Mouse (Mus musculus): Measurements from ENCODE around the gene Pcgf1. TPM values are rescaled to one million over a fixed set of nuclear protein-coding genes. Genes with fewer than 3 reads are reported as not detected.

Gene Pcgf1
- polyA plus RNA-seq, 1 experiment from 2014 or later = 29.9 TPM

DNA sequence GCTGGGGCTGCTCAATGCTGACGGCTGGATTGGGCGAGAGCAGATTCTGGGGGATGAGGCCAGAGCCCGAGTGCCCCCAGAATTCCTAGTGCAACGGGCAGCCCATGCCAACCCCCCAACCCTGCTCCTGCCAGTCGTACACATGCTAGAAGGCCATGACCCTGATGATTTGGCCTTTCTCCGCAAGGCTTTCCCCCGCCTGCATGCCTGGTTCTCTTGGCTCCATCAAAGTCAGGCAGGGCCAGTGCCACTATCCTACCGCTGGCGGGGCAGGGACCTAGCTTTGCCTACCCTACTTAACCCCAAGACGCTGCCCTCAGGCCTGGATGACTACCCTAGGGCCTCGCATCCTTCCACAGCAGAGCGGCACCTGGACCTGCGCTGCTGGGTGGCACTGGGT lies 39.9 kb downstream of the Pcgf1 start:
- H3K27me3 ChIP-seq (ENCODE audit: insufficient read depth, low read length) = no peaks in the 10 kb centered on the region
- no peak overlapping the region for H3K27ac ChIP-seq (ENCODE audit: low read depth)
- TF ChIP-seq CTCF (IDR thresholded peaks at IDR 0.05; ENCODE audit: low read depth) = no peak
- ATAC-seq (ENCODE audit: insufficient read depth) (no peak), DNase-seq (no peak)
- H3K4me3 ChIP-seq (ENCODE audit: low read depth, low read length) = no peak overlapping the region
- H3K4me1 ChIP-seq (ENCODE audit: insufficient read depth) = peaks cover 10% of the 10 kb centered on the region
- WGBS = 87% methylated on average over 13 of the region's 13 CpGs
- peaks cover 31% of the 10 kb centered on the region for H3K36me3 ChIP-seq (ENCODE audit: insufficient read depth)
- no peaks in the 10 kb centered on the region for H3K9me3 ChIP-seq (ENCODE audit: low read depth, low read length)
- H3K4me2 ChIP-seq = no peak overlapping the region
- H3K9ac ChIP-seq = no peak overlapping the region

GRCm38 (mm10) chr6:83118369-83118768 lies 40.7 kb downstream of the Pcgf1 start:
- no peaks in the 10 kb centered on the region for H3K9me3 ChIP-seq (ENCODE audit: low read depth, low read length)
- H3K27ac ChIP-seq (ENCODE audit: low read depth) = no peak overlapping the region
- 75% methylated on average over 11 of the region's 11 CpGs for WGBS
- H3K9ac ChIP-seq = no peak overlapping the region
- H3K4me1 ChIP-seq (ENCODE audit: insufficient read depth) = peaks cover 13% of the 10 kb centered on the region
- H3K4me3 ChIP-seq (ENCODE audit: low read depth, low read length) = no peak overlapping the region
- ATAC-seq (ENCODE audit: insufficient read depth) = no peak
- no peak overlapping the region for H3K4me2 ChIP-seq
- H3K36me3 ChIP-seq (ENCODE audit: insufficient read depth) = peaks cover 31% of the 10 kb centered on the region
- no peak for DNase-seq
- no peaks in the 10 kb centered on the region for H3K27me3 ChIP-seq (ENCODE audit: insufficient read depth, low read length)
- TF ChIP-seq CTCF (IDR thresholded peaks at IDR 0.05; ENCODE audit: low read depth) = no peak

DNA sequence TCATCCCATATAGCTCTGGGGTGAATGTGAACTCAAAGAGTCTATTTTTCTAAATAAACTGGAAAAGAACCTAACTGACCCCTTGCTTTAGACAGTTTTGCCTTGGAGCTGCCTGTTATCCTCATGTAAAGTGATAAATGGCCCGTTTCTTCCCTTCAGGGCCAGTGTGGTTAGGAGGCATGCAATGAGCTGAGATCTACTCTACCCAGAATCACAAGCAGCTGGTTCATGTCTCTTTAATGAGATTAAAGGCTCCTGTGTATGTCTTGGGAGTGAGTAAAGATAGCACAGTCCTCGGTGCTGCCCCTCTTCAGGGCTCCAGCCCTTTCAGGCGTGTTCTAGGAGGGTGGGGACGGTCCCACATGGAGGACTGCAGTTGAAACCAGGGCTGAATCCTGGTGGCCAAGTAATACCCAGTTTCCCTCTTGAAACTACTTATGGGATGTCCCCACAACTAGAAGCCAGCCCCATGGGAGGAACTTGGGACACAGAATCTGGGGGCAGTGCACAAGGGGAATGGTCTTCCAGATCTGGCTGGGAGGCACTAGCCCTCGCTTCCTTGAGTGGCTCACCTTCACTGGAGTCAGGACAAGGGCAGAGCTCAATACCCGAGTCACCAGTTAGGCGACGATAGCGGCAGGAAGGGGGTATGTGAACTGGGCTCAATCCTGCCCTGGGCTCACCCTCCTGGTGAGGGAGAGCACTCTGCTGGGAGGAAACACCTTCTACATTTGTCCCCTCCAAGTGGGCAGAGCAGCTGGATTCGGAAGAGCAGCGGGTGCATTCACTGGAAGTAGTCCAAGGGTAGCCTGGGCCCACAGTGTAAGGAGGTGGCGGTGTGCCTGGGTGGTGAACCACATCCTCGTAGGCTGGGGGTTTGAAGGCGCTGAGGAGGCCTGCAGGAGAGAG lies 41.4 kb downstream of the Pcgf1 start:
- H3K9me3 ChIP-seq (ENCODE audit: low read depth, low read length) = no peaks in the 10 kb centered on the region
- peaks cover 34% of the 10 kb centered on the region for H3K36me3 ChIP-seq (ENCODE audit: insufficient read depth)
- ATAC-seq (ENCODE audit: insufficient read depth) (no peak), DNase-seq (no peak)
- no peak overlapping the region for H3K4me3 ChIP-seq (ENCODE audit: low read depth, low read length)
- H3K27me3 ChIP-seq (ENCODE audit: insufficient read depth, low read length) = no peaks in the 10 kb centered on the region
- TF ChIP-seq CTCF (IDR thresholded peaks at IDR 0.05; ENCODE audit: low read depth) = no peak
- 78% methylated on average over 14 of the region's 14 CpGs for WGBS
- peaks cover 13% of the 10 kb centered on the region for H3K4me1 ChIP-seq (ENCODE audit: insufficient read depth)
- 0 out of 2 replicates have a peak overlapping the region, but pooled peaks have one; percentile 6 for H3K9ac ChIP-seq
- H3K4me2 ChIP-seq = peak overlapping the region; percentile 98; the same call in 1 of the 2 replicates
- H3K27ac ChIP-seq (ENCODE audit: low read depth) = no peak overlapping the region

DNA sequence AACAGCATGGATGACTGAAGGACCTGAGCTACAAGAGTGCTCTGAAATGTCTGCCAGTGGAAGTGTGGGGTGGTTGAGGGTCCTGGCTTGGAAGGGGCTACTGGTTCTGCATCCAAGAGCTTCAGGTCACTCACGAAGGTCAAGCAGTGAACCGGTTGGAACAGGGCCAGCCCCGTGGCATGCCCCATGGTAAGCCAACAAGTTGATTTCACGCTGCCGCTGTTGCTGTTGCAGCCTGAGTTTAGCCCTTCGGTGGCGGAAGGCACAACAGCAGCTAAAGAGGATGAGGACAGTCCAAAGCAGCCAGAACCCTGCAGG lies 42.0 kb downstream of the Pcgf1 start:
- Histone ChIP-seq H3K27me3 (ENCODE audit: insufficient read depth, low read length) (no peaks in the 10 kb centered on the region), H3K9ac (peak overlapping the region; percentile 66; the same call in 1 of the 2 replicates), H3K9me3 (ENCODE audit: low read depth, low read length) (no peaks in the 10 kb centered on the region), H3K4me3 (ENCODE audit: low read depth, low read length) (peak overlapping the region; percentile 79), H3K27ac (ENCODE audit: low read depth) (no peak overlapping the region), H3K4me1 (ENCODE audit: insufficient read depth) (peaks cover 17% of the 10 kb centered on the region), H3K36me3 (ENCODE audit: insufficient read depth) (peaks cover 34% of the 10 kb centered on the region), H3K4me2 (peak overlapping the region; percentile 98)
- WGBS = 76% methylated on average over 7 of the region's 7 CpGs
- ATAC-seq (ENCODE audit: insufficient read depth) (no peak), DNase-seq (no peak)
- no peak for TF ChIP-seq CTCF (IDR thresholded peaks at IDR 0.05; ENCODE audit: low read depth)

GRCm38 (mm10) chr6:83120930-83121862 lies 43.5 kb downstream of the Pcgf1 start, which contains the start of gene Wbp1:
Gene Wbp1, minus strand, starts transcription at chr6:83121559.
- Histone ChIP-seq H3K27me3 (ENCODE audit: insufficient read depth, low read length) (no peaks in the 10 kb centered on the region), H3K36me3 (ENCODE audit: insufficient read depth) (peaks cover 34% of the 10 kb centered on the region), H3K4me3 (ENCODE audit: low read depth, low read length) (peak within 1 kb of the TSS; percentile 79), H3K4me1 (ENCODE audit: insufficient read depth) (peaks cover 18% of the 10 kb centered on the region), H3K4me2 (peak within 1 kb of the TSS; percentile 98), H3K9me3 (ENCODE audit: low read depth, low read length) (no peaks in the 10 kb centered on the region), H3K27ac (ENCODE audit: low read depth) (peak within 1 kb of the TSS; percentile 98), H3K9ac (peak within 1 kb of the TSS; percentile 88)
- TF ChIP-seq CTCF (IDR thresholded peaks at IDR 0.05; ENCODE audit: low read depth) = no peak
- peak; percentile 98 for DNase-seq
- ATAC-seq (ENCODE audit: insufficient read depth) = peak; percentile 92
- WGBS = under 1% methylated on average over 38 of the region's 38 CpGs

DNA sequence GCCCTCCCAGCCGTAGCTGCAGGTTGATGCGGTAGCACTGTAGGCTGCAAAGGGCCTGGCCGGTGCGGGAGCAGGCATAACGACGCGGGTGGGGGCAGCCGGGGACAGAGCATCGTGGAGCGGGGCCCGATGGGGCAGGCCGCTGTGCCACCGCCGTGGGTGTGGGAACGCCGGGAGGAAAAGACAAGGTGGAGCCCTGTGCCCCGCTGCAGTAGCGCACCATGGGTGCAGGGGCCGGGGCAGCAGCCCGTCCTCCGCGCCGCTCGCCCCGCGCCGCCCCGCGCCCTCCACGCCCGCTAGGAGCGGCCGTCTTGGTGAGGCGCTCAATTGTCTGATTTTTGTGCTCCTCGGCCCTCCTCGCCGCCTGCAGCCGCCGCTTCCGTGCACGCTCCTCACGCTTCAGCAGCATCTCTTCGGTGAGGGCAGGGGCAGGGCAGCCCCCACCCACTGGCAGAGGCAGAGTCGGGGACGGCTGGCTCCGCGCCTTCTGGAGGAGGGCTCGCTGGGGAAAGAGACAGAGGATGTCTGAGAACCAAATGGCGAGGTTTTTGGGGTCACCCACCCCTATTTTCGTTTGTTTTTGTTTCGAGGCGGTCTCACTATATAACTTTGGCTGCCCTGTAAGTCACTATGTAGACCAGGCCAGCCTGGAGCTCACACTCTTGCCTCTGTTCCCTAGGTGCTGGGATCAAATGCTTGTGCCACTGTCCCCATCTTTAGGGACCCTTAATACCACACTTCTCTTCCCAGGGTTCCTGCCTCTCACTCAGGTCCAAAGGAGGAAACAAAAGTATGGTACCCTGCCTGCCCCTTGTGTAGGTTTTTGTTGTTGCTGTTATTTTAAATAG lies 44.4 kb downstream of the Pcgf1 start:
- peak overlapping the region; percentile 98 for H3K4me2 ChIP-seq
- ATAC-seq (ENCODE audit: insufficient read depth) = no peak; the same call in 1 of the 2 replicates
- H3K9ac ChIP-seq = peak overlapping the region; percentile 88
- no peaks in the 10 kb centered on the region for H3K27me3 ChIP-seq (ENCODE audit: insufficient read depth, low read length)
- peaks cover 13% of the 10 kb centered on the region for H3K4me1 ChIP-seq (ENCODE audit: insufficient read depth)
- peak overlapping the region; percentile 98 for H3K27ac ChIP-seq (ENCODE audit: low read depth)
- 1% methylated on average over 49 of the region's 52 CpGs for WGBS
- TF ChIP-seq CTCF (IDR thresholded peaks at IDR 0.05; ENCODE audit: low read depth) = no peak
- H3K9me3 ChIP-seq (ENCODE audit: low read depth, low read length) = no peaks in the 10 kb centered on the region
- peaks cover 28% of the 10 kb centered on the region for H3K36me3 ChIP-seq (ENCODE audit: insufficient read depth)
- peak; percentile 49 for DNase-seq
- peak overlapping the region; percentile 79 for H3K4me3 ChIP-seq (ENCODE audit: low read depth, low read length)

Data from lung, embryonic 14.5 days (tissue).